Mouse (Mus musculus) ES-Bruce4 (cell line): ENCODE results near the gene Tuba1a.

Source experiments
- CTCF ChIP-seq: IDR thresholded peaks from one replicate; pipeline ENCODE4 v1.8.1; 2011; ENCODE audit warnings: low read depth, low read length
- EP300 ChIP-seq: IDR thresholded peaks from 2 replicates; pipeline ENCODE4 v1.6.1; 2011; ENCODE audit warnings: low read depth, low read length; ENCODE audit not compliant: insufficient read depth
- POLR2A ChIP-seq: IDR thresholded peaks from one replicate; pipeline ENCODE4 v1.8.1; 2011; ENCODE audit warnings: low read length; ENCODE audit not compliant: insufficient read depth

DNA sequence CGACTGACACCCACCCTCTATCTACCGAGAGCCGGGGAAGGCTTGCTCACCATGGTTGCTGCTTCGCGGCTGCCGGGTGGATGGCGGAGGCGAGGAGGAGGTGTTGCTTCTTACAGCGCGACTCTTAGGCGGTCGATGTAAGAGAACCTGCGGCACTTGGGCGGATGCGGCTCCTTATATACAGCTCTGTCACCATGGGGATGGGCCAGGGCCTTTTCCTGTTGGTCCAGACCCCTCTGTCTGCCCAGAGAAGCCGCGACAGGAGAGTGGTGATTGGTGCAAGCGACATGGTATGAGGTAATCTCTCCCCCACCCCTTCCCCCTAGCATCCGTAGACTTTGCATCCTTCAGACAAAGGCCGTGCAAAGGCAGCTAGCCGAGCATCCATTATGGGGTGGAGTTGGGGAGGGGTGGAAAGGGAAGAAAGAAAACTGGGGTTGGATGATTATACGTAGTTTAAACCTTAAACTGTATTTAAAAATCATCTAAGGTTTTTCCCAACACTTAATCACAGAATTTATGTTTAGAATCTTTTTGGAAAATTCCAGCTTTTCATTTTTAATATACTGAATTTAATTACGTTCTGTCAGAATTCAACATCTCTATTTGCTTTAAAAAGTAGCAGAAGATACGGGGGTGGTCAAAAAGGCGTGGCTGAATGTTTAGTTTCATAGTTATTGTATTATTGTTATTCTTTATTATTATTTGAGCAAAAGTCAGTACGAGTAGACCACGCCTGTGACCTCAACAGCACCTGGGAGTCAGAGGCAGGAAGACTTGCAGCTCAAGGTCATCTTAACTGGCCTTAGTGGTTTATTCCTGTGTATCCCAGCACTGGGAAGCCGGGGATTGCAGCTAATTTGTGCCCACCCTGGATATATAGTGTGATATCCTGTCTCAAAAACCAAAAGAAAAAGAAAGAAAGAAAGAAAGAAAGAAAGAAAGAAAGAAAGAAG is at the start of gene Tuba1a, which contains the start of gene Gm49450:
- TF ChIP-seq POLR2A (peak; percentile 91), CTCF (no peak), EP300 (0 out of 2 replicates have a peak, but pooled peaks have one; percentile 7)
